Mouse (Mus musculus): Measurements from ENCODE around the gene Acox1.
A peak's percentile ranks its signal among the peaks of the same experiment; 100 is the strongest.

The Acox1 gene

DNA sequence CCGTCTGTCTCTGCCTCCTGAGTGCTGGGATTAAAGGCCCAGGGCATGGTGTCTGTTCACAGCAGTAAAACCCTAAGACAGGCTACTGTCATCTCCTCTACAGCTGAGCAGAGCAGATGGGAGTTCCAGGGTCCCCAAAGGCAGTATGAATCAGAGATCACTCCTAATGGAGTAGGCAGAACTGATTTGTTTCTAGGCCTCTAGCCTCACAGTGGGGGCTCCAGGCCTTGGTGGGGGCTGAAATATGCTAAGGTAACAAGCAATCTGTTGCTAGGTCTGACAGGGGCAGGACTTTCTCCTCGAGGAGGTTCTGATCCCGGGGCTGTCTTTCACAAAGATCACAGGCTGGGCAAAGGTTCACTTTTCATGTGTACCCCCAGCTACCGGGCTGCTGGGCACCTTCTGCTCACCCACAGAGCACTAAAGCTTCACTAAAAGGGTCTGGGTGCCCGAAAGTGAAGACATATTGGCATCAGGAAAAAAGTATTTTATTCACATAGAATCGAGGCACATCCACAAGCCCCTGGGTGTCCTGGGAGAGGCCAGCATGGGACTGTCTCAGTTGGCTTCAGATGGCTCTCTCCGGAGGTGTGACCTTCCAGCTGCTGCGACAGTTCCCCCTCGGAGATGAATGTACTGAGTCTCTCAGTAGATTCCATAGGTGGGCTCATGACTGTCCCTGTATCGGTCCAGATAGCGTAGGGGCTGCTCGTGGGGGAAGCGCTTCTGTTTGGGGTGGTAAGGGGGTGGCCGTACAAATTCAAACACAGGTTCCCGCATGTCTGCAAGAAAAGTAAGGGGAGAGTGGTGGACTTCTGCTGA is 67.3 kb downstream of the Acox1 start:
- DNase-seq (ENCODE audit: low read depth in 2 of 2, low spot score in 2 of 2), result peak in 1 of 2 experiments; percentile 12

DNA sequence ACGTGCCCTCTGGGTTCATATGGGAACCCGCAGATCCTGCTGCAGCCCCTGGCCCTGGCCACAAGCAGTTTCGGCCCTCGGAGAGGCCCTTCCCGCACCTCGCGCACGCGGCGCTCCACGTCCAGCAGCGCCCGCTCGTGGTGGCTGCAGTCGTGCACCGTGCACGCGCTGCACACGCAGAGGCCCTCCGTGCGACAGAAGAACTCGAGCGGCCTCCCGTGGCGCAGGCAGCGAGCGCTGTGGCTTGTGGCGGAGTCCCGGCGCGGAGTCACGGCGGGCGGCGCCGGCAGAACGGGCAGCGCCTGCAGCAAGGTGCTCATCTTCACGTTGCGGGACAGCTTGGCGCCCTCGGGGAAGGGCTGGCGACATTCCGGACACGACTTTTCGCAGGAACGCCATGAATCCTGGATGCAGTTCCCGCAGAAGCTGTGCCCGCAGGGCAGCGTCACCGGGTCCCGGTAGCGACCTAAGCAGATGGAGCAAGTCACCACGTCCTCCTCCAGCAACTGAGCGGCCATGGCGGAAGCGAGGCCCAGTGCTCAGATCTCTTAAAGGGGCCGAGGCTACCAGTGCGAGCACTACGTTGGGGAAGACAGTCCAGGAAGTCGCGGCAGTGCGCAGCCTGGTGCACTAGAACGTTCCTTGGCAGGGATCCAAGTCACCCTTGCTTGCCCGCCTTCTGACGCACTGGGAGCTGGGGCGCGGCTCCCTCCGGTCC is 68.2 kb downstream of the Acox1 start, which contains the start of gene Trim65:
Trim65 (minus strand) TSS at position 641 of the 718 bp plus-strand sequence.
- peak; percentile 72 to 78 for DNase-seq (ENCODE audit: low read depth in 2 of 2, low spot score in 2 of 2)

DNA sequence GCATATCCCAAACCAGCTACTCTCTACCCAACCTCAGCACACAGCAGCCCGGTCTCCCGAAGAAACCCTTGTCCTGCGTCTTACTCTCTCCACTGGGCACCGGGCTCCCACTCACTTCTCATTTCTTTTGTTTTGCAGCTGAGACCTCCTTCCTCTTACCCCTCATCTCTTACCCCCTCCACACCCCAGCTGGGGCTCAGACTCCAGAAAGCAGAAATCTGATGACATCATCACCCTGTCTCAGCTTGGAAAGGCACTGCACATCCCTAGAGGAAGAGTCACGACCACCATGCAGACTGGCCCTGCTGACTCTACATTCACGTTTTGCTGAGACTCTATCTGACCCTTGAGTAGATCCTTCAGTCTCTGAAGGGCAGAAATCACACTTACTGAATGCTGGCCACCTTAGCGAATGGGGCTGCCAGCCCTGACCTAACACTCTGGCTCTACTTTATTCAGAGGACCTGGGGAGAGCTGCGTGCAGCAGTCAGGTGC is 68.8 kb downstream of the Acox1 start:
- peak in 1 of 2 experiments; percentile 13 for DNase-seq (ENCODE audit: low read depth in 2 of 2, low spot score in 2 of 2)

DNA sequence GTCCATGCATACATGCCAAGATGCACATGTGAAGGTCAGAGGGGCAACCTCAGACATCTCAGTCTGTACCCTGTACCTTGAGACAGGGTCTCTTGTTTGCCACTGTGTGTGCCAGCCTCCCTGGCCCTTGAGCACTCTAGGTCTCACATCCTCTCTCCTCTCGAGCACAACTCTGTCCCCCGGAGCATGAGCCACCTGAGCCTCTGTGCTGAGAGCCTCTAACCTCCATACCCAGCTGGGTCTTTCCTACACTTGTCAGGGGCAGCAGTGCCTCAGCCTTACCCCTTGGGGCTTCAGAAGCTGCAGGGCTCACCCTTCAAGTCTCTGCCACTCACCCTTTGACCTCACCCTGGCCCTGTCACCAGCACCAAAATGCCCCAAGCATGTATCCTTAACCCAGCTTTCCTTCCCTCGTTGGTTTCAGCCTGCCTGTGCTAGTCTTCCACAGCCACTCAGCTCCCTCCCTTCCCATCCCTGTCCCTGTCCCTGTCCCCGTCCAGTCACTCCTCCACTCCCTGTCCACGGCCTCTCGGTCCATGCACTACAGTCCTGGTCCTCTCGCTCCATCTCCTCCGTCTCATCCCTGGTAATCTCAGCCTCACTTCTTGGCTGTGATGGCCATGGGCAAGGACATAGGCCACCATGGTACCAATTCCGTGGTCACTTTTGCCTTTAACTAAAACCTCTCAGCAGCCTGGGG is 69.6 kb downstream of the Acox1 start:
- no peak for DNase-seq (ENCODE audit: low read depth in 2 of 2, low spot score in 2 of 2)

DNA sequence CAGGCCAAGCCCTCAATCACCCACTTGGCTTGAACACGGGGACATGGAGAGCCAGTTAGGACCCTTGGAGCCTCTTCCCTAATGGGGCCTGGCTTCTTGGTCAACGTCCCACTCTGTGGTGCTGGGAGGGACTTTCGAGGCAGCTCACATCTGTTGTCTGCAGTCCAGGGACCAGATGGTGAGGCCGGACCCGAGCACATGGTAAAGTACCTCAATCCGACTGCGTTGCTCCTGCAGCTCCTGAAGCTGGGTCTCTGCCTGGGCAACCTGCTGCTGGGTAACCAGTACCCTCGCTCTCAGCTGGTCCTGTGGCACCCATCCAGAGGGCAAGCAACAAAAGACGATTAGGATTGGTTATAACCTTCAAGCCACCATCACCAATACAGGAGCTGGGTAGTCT is 70.9 kb downstream of the Acox1 start:
- no peak for DNase-seq (ENCODE audit: low read depth in 2 of 2, low spot score in 2 of 2)

DNA sequence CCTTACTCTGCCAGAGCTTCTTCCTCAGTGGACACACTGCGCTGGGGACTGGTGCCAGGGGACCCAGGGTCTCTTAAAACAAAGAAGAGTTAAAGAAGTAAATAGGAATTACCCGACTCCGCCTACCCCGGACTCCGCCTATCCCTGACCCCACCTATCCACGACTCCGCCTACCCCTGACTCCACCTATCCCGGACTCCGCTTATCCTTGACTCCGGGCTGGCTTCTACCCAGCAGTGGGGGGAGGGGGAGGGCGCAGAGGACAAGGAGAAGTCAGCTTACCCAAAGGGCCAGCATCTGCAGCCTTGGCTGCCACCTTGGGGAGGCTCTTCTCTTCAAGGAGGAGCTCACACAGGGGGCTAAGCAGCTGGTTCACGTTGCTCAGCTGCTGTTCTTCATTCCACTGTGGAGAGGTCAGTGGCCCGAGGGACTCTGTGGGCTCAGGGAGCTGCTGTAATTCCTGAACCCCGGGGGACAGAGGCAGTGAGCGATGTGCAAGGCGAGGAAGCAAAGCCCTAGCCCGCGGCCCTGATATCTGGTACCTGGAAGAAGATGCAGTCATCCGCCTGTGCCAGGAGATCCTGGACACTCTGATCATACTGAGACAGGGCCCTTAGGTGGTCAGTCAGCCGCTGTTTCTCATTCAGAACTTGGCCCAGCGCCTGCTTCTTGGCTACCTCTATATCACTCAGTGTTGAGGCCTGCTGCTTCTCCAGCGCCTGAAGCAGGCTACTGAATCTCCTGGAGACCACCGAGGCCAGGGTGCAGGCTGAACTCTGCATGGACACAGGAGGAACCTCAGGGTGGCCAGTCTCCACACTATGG is 71.5 kb downstream of the Acox1 start, which contains the start of gene Trim47:
Trim47 (minus strand) TSS at position 55 of the 825 bp plus-strand sequence.
- no peak for DNase-seq (ENCODE audit: low read depth in 2 of 2, low spot score in 2 of 2)

DNA sequence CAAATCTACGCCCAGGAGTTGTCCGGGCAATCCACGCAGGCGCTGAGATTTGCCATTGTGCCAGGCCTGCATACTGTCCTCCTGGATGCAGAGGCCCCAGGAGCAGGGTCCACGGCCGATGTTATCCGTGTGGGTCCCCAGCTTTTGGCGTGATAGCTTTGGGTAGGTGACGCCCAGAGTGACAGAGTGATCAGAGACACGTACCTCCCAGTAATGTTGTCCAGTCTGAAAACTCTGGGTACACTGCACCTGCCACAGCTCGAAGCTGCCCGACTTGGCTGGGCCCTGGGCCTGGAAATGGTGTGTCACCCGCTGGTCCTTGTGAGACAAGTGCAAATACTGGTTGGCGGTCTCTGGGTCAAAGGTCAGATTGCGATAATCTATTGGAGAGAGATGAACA is 72.6 kb downstream of the Acox1 start:
- DNase-seq (ENCODE audit: low read depth in 2 of 2, low spot score in 2 of 2), result no peak
